Mouse (Mus musculus): ENCODE data around the gene Gpr82. TPM values are rescaled to one million over a fixed set of nuclear protein-coding genes. Genes with fewer than 3 reads are reported as not detected.

Gene Gpr82
- polyA plus RNA-seq, 1 experiment from 2014 or later, result 0.20 TPM

DNA sequence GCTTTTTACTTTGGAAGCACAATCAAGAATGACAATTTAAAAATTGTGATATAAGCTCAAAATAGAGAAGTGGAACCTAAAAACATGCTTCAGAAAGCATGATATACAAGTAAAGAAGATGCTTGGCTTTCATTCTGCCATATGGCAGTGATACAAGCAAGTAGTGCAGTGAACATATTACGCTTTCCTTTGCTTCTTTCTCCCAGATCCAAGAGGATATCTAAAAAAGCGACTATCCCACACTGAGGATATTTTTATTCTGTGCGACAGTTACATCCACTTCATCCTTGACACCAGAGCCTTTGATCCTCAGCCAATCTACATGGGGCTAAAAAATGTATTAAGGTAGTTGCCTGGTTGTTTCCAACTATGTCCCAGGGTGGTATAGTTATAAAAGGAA, 20.6 kb downstream of the Gpr82 start:
- WGBS, result 87% methylated on average over 3 of the region's 3 CpGs
- no peak overlapping the region for H3K4me2 ChIP-seq (ENCODE audit: low read depth, low read length)
- H3K9me3 ChIP-seq (ENCODE audit: control insufficient read depth, low read length), result no peaks in the 10 kb centered on the region
- H3K27ac ChIP-seq (ENCODE audit: low read length), result no peak overlapping the region
- H3K27me3 ChIP-seq (replicated peaks; ENCODE audit: control insufficient read depth, insufficient read depth, low read length), result no peaks in the 10 kb centered on the region
- H3K36me3 ChIP-seq (ENCODE audit: control insufficient read depth, insufficient read depth, low read length), result no peaks in the 10 kb centered on the region
- H3K4me3 ChIP-seq (ENCODE audit: low read length), result no peak overlapping the region
- H3K9ac ChIP-seq (ENCODE audit: low read depth, low read length), result no peak overlapping the region
- ATAC-seq, result no peak
- no peaks in the 10 kb centered on the region for H3K4me1 ChIP-seq (ENCODE audit: control insufficient read depth, insufficient read depth, low read length)

DNA sequence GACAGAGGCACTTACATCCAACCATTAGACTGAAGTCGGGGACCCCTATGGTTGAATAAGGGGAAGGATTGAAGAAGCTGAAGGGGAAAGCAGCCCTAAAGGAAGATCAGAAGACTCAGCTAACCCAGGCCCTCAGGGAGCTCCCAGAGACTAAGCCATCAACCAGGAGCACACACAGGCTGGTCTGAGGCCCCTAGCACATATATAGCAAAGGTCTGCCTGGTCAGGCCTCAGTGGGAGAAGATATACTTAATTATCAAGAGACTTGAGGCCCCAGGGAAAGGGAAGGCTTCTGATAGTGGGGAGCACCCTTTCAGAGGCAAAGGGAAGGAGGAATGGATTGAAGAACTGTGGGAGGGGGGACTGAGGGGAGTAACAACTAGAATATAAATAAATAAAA, 25.4 kb downstream of the Gpr82 start:
- Histone ChIP-seq H3K36me3 (ENCODE audit: control insufficient read depth, insufficient read depth, low read length) (no peaks in the 10 kb centered on the region), H3K27me3 (replicated peaks; ENCODE audit: control insufficient read depth, insufficient read depth, low read length) (no peaks in the 10 kb centered on the region), H3K9me3 (ENCODE audit: control insufficient read depth, low read length) (no peaks in the 10 kb centered on the region), H3K4me1 (ENCODE audit: control insufficient read depth, insufficient read depth, low read length) (no peaks in the 10 kb centered on the region), H3K4me3 (ENCODE audit: low read length) (no peak overlapping the region), H3K4me2 (ENCODE audit: low read depth, low read length) (no peak overlapping the region), H3K9ac (ENCODE audit: low read depth, low read length) (no peak overlapping the region), H3K27ac (ENCODE audit: low read length) (no peak overlapping the region)
- 88% methylated on average over 1 of the region's 1 CpGs for WGBS
- no peak for ATAC-seq

DNA sequence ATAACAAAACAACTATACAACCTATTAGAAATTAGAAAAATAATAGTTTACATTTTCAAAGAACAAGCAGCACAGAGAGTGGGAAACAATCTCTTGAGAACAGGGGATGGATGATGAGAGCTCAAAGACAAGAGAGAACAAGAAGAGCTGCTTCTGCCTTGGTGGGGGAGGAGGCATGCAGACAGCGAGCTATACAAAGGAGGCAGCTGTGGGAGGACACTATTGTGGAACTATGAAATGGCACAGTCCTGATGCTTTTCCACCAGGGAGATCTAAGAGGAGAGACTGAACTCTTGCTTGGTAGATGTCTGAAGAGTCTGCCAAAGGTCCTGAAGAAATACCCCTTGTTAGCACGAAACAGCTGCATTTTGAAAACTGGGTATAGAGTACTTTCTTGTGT, 27.2 kb downstream of the Gpr82 start:
- H3K4me3 ChIP-seq (ENCODE audit: low read length), result no peak overlapping the region
- H3K36me3 ChIP-seq (ENCODE audit: control insufficient read depth, insufficient read depth, low read length), result no peaks in the 10 kb centered on the region
- no peaks in the 10 kb centered on the region for H3K4me1 ChIP-seq (ENCODE audit: control insufficient read depth, insufficient read depth, low read length)
- no peaks in the 10 kb centered on the region for H3K9me3 ChIP-seq (ENCODE audit: control insufficient read depth, low read length)
- no peak overlapping the region for H3K4me2 ChIP-seq (ENCODE audit: low read depth, low read length)
- no peaks in the 10 kb centered on the region for H3K27me3 ChIP-seq (replicated peaks; ENCODE audit: control insufficient read depth, insufficient read depth, low read length)
- 72% methylated on average over 2 of the region's 2 CpGs for WGBS
- no peak overlapping the region for H3K27ac ChIP-seq (ENCODE audit: low read length)
- ATAC-seq, result no peak
- H3K9ac ChIP-seq (ENCODE audit: low read depth, low read length), result no peak overlapping the region

DNA sequence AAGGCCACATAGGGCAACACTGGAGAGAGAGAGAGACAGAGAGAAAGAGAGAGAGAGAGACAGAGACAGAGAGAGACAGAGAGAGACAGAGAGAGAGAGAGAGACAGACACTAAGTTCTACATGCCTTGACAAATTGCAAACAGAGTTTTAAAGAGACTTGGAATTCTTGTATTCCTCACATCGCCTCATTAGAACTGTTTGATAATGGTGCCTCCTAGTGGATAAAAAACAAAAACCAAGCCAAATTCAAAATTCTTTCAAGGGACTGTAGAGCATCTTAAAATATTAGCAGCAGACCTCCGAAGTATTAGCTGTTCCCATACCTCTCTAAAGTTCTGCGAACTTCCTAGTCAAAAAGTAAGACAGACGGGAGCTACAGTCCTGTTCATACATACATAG, 30.7 kb downstream of the Gpr82 start:
- H3K36me3 ChIP-seq (ENCODE audit: control insufficient read depth, insufficient read depth, low read length), result no peaks in the 10 kb centered on the region
- WGBS, result 85% methylated on average over 4 of the region's 4 CpGs
- no peak overlapping the region for H3K4me3 ChIP-seq (ENCODE audit: low read length)
- ATAC-seq, result no peak
- no peaks in the 10 kb centered on the region for H3K4me1 ChIP-seq (ENCODE audit: control insufficient read depth, insufficient read depth, low read length)
- H3K4me2 ChIP-seq (ENCODE audit: low read depth, low read length), result no peak overlapping the region
- no peaks in the 10 kb centered on the region for H3K9me3 ChIP-seq (ENCODE audit: control insufficient read depth, low read length)
- no peaks in the 10 kb centered on the region for H3K27me3 ChIP-seq (replicated peaks; ENCODE audit: control insufficient read depth, insufficient read depth, low read length)
- no peak overlapping the region for H3K27ac ChIP-seq (ENCODE audit: low read length)
- no peak overlapping the region for H3K9ac ChIP-seq (ENCODE audit: low read depth, low read length)

DNA sequence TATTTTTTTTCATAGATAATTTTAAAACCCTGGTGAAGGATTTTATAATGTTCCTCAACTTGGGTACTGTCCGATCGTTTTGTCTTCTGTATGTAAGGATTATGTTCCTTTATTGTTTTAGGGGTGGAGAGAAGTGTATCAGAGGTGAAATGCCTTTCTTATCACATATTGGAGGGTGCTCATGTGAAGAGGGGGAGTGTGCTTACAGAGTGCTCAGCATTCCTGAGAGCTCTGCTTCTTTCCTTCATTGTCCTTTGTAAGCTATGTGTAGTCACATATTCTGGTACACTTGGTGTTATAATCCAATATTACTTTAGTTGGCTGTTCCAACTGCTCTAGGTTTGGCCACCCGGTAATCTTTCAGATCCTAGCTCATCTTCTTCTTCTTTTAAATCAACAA, 39.5 kb downstream of the Gpr82 start:
- no peaks in the 10 kb centered on the region for H3K27me3 ChIP-seq (replicated peaks; ENCODE audit: control insufficient read depth, insufficient read depth, low read length)
- no peak overlapping the region for H3K9ac ChIP-seq (ENCODE audit: low read depth, low read length)
- H3K4me1 ChIP-seq (ENCODE audit: control insufficient read depth, insufficient read depth, low read length), result no peaks in the 10 kb centered on the region
- H3K4me2 ChIP-seq (ENCODE audit: low read depth, low read length), result no peak overlapping the region
- no peak for ATAC-seq
- no peak overlapping the region for H3K27ac ChIP-seq (ENCODE audit: low read length)
- no peaks in the 10 kb centered on the region for H3K9me3 ChIP-seq (ENCODE audit: control insufficient read depth, low read length)
- H3K36me3 ChIP-seq (ENCODE audit: control insufficient read depth, insufficient read depth, low read length), result no peaks in the 10 kb centered on the region
- 64% methylated on average over 3 of the region's 3 CpGs for WGBS
- H3K4me3 ChIP-seq (ENCODE audit: low read length), result no peak overlapping the region

DNA sequence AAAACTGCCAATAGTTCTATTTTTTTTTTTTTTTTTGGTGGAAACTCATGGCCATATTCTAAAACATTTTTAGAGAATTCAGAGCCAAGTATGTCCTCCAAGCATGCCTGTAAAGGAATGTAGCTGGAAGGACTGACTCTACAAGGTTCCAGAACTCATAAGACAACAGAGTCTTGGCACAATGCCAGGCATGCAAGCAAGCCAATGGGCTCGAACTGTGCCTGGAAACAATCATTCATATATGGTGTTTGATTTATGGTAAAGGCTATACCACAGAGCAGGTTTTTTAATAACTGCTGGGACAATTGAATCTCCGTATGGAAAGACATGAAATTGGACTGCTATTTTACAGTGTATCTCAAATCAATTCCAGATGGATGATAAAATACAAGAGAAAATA, 43.9 kb downstream of the Gpr82 start:
- Histone ChIP-seq H3K9me3 (ENCODE audit: control insufficient read depth, low read length) (no peaks in the 10 kb centered on the region), H3K4me1 (ENCODE audit: control insufficient read depth, insufficient read depth, low read length) (no peaks in the 10 kb centered on the region), H3K36me3 (ENCODE audit: control insufficient read depth, insufficient read depth, low read length) (no peaks in the 10 kb centered on the region), H3K9ac (ENCODE audit: low read depth, low read length) (no peak overlapping the region), H3K4me2 (ENCODE audit: low read depth, low read length) (no peak overlapping the region), H3K27ac (ENCODE audit: low read length) (no peak overlapping the region), H3K4me3 (ENCODE audit: low read length) (no peak overlapping the region), H3K27me3 (replicated peaks; ENCODE audit: control insufficient read depth, insufficient read depth, low read length) (no peaks in the 10 kb centered on the region)
- 25% methylated on average over 2 of the region's 2 CpGs for WGBS
- ATAC-seq, result 0 out of 2 replicates have a peak, but pooled peaks have one; percentile 16

DNA sequence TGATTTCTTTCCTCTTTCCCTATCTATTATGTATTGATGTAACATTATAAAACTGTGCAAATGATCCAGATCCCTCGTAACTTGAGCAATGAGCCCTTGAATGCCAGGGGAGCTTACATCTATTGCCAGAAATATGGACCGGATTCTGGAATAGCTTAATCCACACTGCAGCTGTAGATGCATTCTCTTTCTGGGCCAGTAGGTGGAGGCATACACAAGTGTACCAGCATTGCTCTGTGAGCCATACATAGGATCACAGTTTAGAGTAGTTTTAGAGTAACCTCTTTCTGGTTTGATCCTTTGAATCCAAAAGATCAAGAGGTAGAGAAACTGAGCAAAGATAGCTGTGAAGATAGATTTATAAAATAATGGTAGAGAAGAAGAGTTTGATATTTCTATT, 49.0 kb downstream of the Gpr82 start:
- H3K4me2 ChIP-seq (ENCODE audit: low read depth, low read length), result no peak overlapping the region
- no peaks in the 10 kb centered on the region for H3K36me3 ChIP-seq (ENCODE audit: control insufficient read depth, insufficient read depth, low read length)
- H3K4me3 ChIP-seq (ENCODE audit: low read length), result no peak overlapping the region
- 34% methylated on average over 2 of the region's 2 CpGs for WGBS
- no peaks in the 10 kb centered on the region for H3K9me3 ChIP-seq (ENCODE audit: control insufficient read depth, low read length)
- ATAC-seq, result no peak
- H3K4me1 ChIP-seq (ENCODE audit: control insufficient read depth, insufficient read depth, low read length), result no peaks in the 10 kb centered on the region
- H3K27ac ChIP-seq (ENCODE audit: low read length), result no peak overlapping the region
- H3K9ac ChIP-seq (ENCODE audit: low read depth, low read length), result no peak overlapping the region
- H3K27me3 ChIP-seq (replicated peaks; ENCODE audit: control insufficient read depth, insufficient read depth, low read length), result no peaks in the 10 kb centered on the region

Small RNA genes within 50 kb of the gene (microRNA-seq; reads per million reads assigned to microRNA genes)
- not detected for gene Gm25246

Other genes starting within 250 kb of the Gpr82 start
- 0.04 and 0.05 TPM in 2 replicates for gene Nyx, start 195.3 kb upstream of the Gpr82 start, polyA plus RNA-seq (2015; fragmentation: Nextera tagmentation; extraction: Ambion mirVana)
- 1.2 and 1.7 TPM in 2 replicates for gene Gpr34, start 29.3 kb upstream of the Gpr82 start, polyA plus RNA-seq (2015; fragmentation: Nextera tagmentation; extraction: Ambion mirVana)
- gene Cask, start 190.0 kb downstream of the Gpr82 start, polyA plus RNA-seq (2015; fragmentation: Nextera tagmentation; extraction: Ambion mirVana), result 8.9 and 10.1 TPM in 2 replicates

All from intestine, embryonic 16.5 days (tissue).